ENCODE assay signal across 17 mouse cellular contexts in genomic region chr9:28177052-28177451, GRCm38 (mm10).
"Had no signal": no experiment of that assay in that cellular context is flagged by ENCODE, and none has a peak within 500 bp of the region (broad histone marks: within the 10 kb centered on the region; RNA-seq: fewer than 3 reads in every experiment).

No protein-coding gene starts in this region.

- DNase-seq: left cerebral cortex, postnatal 4 days; liver; liver, embryonic 13.5 days; liver, postnatal 0 days; lung, adult 18-20 months; lung, adult 2 months; lung, embryonic 14.5 days; lung, postnatal 10 days; lung, postnatal 14 days; lung, postnatal 36 days; lung, postnatal 4 days; midbrain, embryonic 14.5 days had no signal

- ATAC-seq: liver, embryonic 12.5 days; liver, postnatal 0 days; lung, postnatal 0 days; midbrain, embryonic 13.5 days; midbrain, embryonic 15.5 days; midbrain, embryonic 16.5 days had no signal
